In genomic region chr17:24960852-24961715, GRCm38 (mm10) we compare ENCODE assay signal across 8 mouse cellular contexts. TPM values are rescaled to one million over a fixed set of nuclear protein-coding genes. Genes with fewer than 3 reads are reported as not detected.
A peak's percentile ranks its signal among the peaks of the same experiment; 100 is the strongest.
DNase-seq lines count a peak whose midpoint lies in the region; ATAC-seq and TF ChIP-seq lines count a peak whose summit lies in the region.

No protein-coding gene starts in this region.

- no peak for TF ChIP-seq RAD21 in CH12.LX (IDR thresholded peaks at IDR 0.05; ENCODE audit: low read depth, low read length)

- no peaks in the 10 kb centered on the region for H3K9me3 ChIP-seq in erythroblast, embryonic 14.5 days (ENCODE audit: control insufficient read depth, low read length)
- no peaks in the 10 kb centered on the region for H3K9me3 ChIP-seq in CH12.LX (replicated peaks; ENCODE audit: low read length)
- H3K9me3 ChIP-seq in forebrain, embryonic 14.5 days (replicated peaks; ENCODE audit: control insufficient read depth, low read length), result no peaks in the 10 kb centered on the region
- H3K9me3 ChIP-seq in liver, embryonic 11.5 days (ENCODE audit: control insufficient read depth, low read length), result no peaks in the 10 kb centered on the region
- no peaks in the 10 kb centered on the region for H3K9me3 ChIP-seq in stomach, embryonic 16.5 days (replicated peaks; ENCODE audit: control insufficient read depth, low read length)

- peak; percentile 62 for TF ChIP-seq POLR2A in CH12.LX (IDR thresholded peaks at IDR 0.05; ENCODE audit: low read depth, low read length)

- H3K27ac ChIP-seq in CH12.LX (ENCODE audit: insufficient read depth, low read depth), result no peak overlapping the region
- H3K27ac ChIP-seq in forebrain, embryonic 14.5 days (ENCODE audit: low read depth, low read length), result 0 out of 2 replicates have a peak overlapping the region, but pooled peaks have one; percentile 5
- H3K27ac ChIP-seq in liver, embryonic 11.5 days (ENCODE audit: low read depth, low read length), result peak overlapping the region; percentile 50; the same call in 1 of the 2 replicates
- H3K27ac ChIP-seq in stomach, embryonic 16.5 days (ENCODE audit: low read length), result peak overlapping the region; percentile 29; the same call in 1 of the 2 replicates

- TF ChIP-seq EP300 in CH12.LX (IDR thresholded peaks at IDR 0.05; ENCODE audit: low read length), result no peak

- no peak for DNase-seq in CH12.LX (ENCODE audit: extremely low read depth)
- no peak for DNase-seq in forebrain, embryonic 14.5 days (ENCODE audit: low spot score)
- DNase-seq in liver, embryonic 11.5 days (ENCODE audit: low spot score), result no peak
- no peak for DNase-seq in adrenal gland, postnatal 36 days
- DNase-seq in right cerebral cortex, postnatal 14 days, result no peak

- ATAC-seq in erythroblast, adult 5-6 weeks (replicated peaks; ENCODE audit: low FRiP score, poor library complexity, severe bottlenecking), result no peak; the same call in 1 of the 2 replicates
- ATAC-seq in forebrain, embryonic 14.5 days, result no peak; the same call in 1 of the 2 replicates
- peak; percentile 34 for ATAC-seq in liver, embryonic 11.5 days (replicated peaks; ENCODE audit: low FRiP score)
- no peak for ATAC-seq in stomach, embryonic 16.5 days (ENCODE audit: insufficient read depth, low FRiP score)

- in situ Hi-C loops in CH12.LX (cut with MboI; ENCODE audit: low pct_ligation_motif_present, low pct_unique_long_range_greater_than_20kb, low sequenced_read_pairs), result no loop called here

- peaks cover 40% of the 10 kb centered on the region for H3K4me1 ChIP-seq in erythroblast, embryonic 14.5 days (ENCODE audit: control insufficient read depth)
- H3K4me1 ChIP-seq in CH12.LX (ENCODE audit: control insufficient read depth in 1 of 2, insufficient read depth in 2 of 2), result peaks cover 3 to 23% of the 10 kb centered on the region in 2 experiments
- H3K4me1 ChIP-seq in forebrain, embryonic 14.5 days (ENCODE audit: control insufficient read depth, insufficient read depth, low read length), result peaks cover 12% of the 10 kb centered on the region
- peaks cover 6% of the 10 kb centered on the region for H3K4me1 ChIP-seq in liver, embryonic 11.5 days (replicated peaks; ENCODE audit: control insufficient read depth, insufficient read depth, low read length)
- H3K4me1 ChIP-seq in stomach, embryonic 16.5 days (ENCODE audit: control insufficient read depth, insufficient read depth, low read length), result peaks cover 8% of the 10 kb centered on the region; the same call in 1 of the 2 replicates

- dilution Hi-C loops in CH12.LX (cut with MboI; ENCODE audit: extremely low pct_ligation_motif_present, extremely low pct_unique_long_range_greater_than_20kb, low sequenced_read_pairs), result no loop called here

- H3K27me3 ChIP-seq in erythroblast, embryonic 14.5 days (ENCODE audit: control insufficient read depth), result no peaks in the 10 kb centered on the region
- no peaks in the 10 kb centered on the region for H3K27me3 ChIP-seq in CH12.LX (replicated peaks)
- H3K27me3 ChIP-seq in forebrain, embryonic 14.5 days (replicated peaks; ENCODE audit: control insufficient read depth, insufficient read depth, low read length), result no peaks in the 10 kb centered on the region
- no peaks in the 10 kb centered on the region for H3K27me3 ChIP-seq in liver, embryonic 11.5 days (replicated peaks; ENCODE audit: control insufficient read depth, insufficient read depth, low read length)
- H3K27me3 ChIP-seq in stomach, embryonic 16.5 days (ENCODE audit: control insufficient read depth, insufficient read depth, low read length), result no peaks in the 10 kb centered on the region

- peak overlapping the region; percentile 69 for H3K4me3 ChIP-seq in erythroblast, embryonic 14.5 days (replicated peaks)
- H3K4me3 ChIP-seq in CH12.LX (replicated peaks in 1 of 3; ENCODE audit: low read depth in 2 of 3, low read length in 2 of 3, poor library complexity in 1 of 3), result peak overlapping the region; percentile 51 to 93 (median 56)
- peak overlapping the region; percentile 84 for H3K4me3 ChIP-seq in forebrain, embryonic 14.5 days (ENCODE audit: low read depth, low read length)
- H3K4me3 ChIP-seq in liver, embryonic 11.5 days (ENCODE audit: low read depth, low read length), result peak overlapping the region; percentile 94
- peak overlapping the region; percentile 79 for H3K4me3 ChIP-seq in stomach, embryonic 16.5 days (replicated peaks; ENCODE audit: low read length)

- 15% methylated on average over 21 of the region's 21 CpGs for WGBS in forebrain, embryonic 14.5 days
- WGBS in liver, embryonic 11.5 days, result 13% methylated on average over 21 of the region's 21 CpGs
- WGBS in stomach, embryonic 16.5 days, result 9% methylated on average over 21 of the region's 21 CpGs

- peak overlapping the region; percentile 31 for H3K4me2 ChIP-seq in CH12.LX (ENCODE audit: insufficient read depth, low read depth, poor library complexity, severe bottlenecking)
- H3K4me2 ChIP-seq in forebrain, embryonic 14.5 days (ENCODE audit: low read length), result peak overlapping the region; percentile 83
- peak overlapping the region; percentile 90 for H3K4me2 ChIP-seq in liver, embryonic 11.5 days
- peak overlapping the region; percentile 73 for H3K4me2 ChIP-seq in stomach, embryonic 16.5 days (ENCODE audit: low read depth, low read length)

- no peak for TF ChIP-seq CTCF in CH12.LX (conservative IDR thresholded peaks at IDR 0.05 in 1 of 2, IDR thresholded peaks at IDR 0.05 in 1 of 2; ENCODE audit: low read depth in 2 of 2, low read length in 2 of 2)

- peaks cover 35% of the 10 kb centered on the region for H3K79me2 ChIP-seq in CH12.LX (replicated peaks; ENCODE audit: control insufficient read depth, extremely low read depth, insufficient read depth, poor library complexity, severe bottlenecking)

- H3K36me3 ChIP-seq in erythroblast, embryonic 14.5 days (ENCODE audit: control insufficient read depth), result peaks cover 75% of the 10 kb centered on the region
- H3K36me3 ChIP-seq in CH12.LX (replicated peaks in 1 of 2; ENCODE audit: control insufficient read depth in 1 of 2, insufficient read depth in 1 of 2, low read length in 1 of 2), result peaks cover 34 to 60% of the 10 kb centered on the region in 2 experiments
- H3K36me3 ChIP-seq in forebrain, embryonic 14.5 days (ENCODE audit: control insufficient read depth, insufficient read depth, low read length), result peaks cover 54% of the 10 kb centered on the region
- H3K36me3 ChIP-seq in liver, embryonic 11.5 days (ENCODE audit: control insufficient read depth, insufficient read depth, low read length), result peaks cover 27% of the 10 kb centered on the region
- peaks cover 9% of the 10 kb centered on the region; the same call in 1 of the 2 replicates for H3K36me3 ChIP-seq in stomach, embryonic 16.5 days (ENCODE audit: control insufficient read depth, insufficient read depth, low read length)

- peak overlapping the region; percentile 36; the same call in 1 of the 2 replicates for H3K9ac ChIP-seq in CH12.LX (ENCODE audit: insufficient read depth, low read depth)
- peak overlapping the region; percentile 21 for H3K9ac ChIP-seq in forebrain, embryonic 14.5 days (ENCODE audit: low read length)
- H3K9ac ChIP-seq in liver, embryonic 11.5 days (ENCODE audit: low read depth, low read length), result peak overlapping the region; percentile 50; the same call in 1 of the 2 replicates
- H3K9ac ChIP-seq in stomach, embryonic 16.5 days (ENCODE audit: low read length), result peak overlapping the region; percentile 65

RNA-seq across cellular contexts. Expression of gene Jpt2, which starts 0.6 kb away (rescaled TPM):
- polyA plus RNA-seq in erythroblast, embryonic 14.5 days (2012), result 0.83 and 1.0 TPM in 2 replicates
- 20.8 and 28.6 TPM in 2 replicates for total RNA-seq in erythroblast, adult 5-6 weeks (2015; ENCODE audit: low replicate concordance)
- 22.9 and 40.1 TPM in 2 replicates for total RNA-seq in erythroblast, adult 5-6 weeks (2017; ENCODE audit: low replicate concordance)
- 33.5 and 48.9 TPM in 2 replicates for total RNA-seq in CH12.LX (2012; rRNA removed)
- 67.6 and 70.9 TPM in 2 replicates for total RNA-seq in CH12.LX (2014; rRNA removed)
- 60.2 and 62.9 TPM in 2 replicates for polyA plus RNA-seq in CH12.LX (2012; ENCODE audit: insufficient read length, low read depth)
- 73.4 and 81.1 TPM in 2 replicates for polyA plus RNA-seq in forebrain, embryonic 14.5 days (2014; fragmentation: Nextera tagmentation; extraction: Ambion mirVana)
- 164 and 168 TPM in 2 replicates for polyA plus RNA-seq in liver, embryonic 11.5 days (2014; fragmentation: Nextera tagmentation; extraction: Ambion mirVana)
- 158 and 170 TPM in 2 replicates for polyA plus RNA-seq in stomach, embryonic 16.5 days (2015; fragmentation: Nextera tagmentation; extraction: Ambion mirVana)
- 10 to 100 TPM; 25.1 to 26.4 TPM for total RNA-seq in adrenal gland, postnatal 36 days (2021)

RNA-seq across cellular contexts. Expression of gene Mapk8ip3, which starts 24.3 kb away (rescaled TPM):
- polyA plus RNA-seq in erythroblast, embryonic 14.5 days (2012), result 5.7 and 7.2 TPM in 2 replicates
- 42.7 and 48.3 TPM in 2 replicates for total RNA-seq in erythroblast, adult 5-6 weeks (2015; ENCODE audit: low replicate concordance)
- 109 and 222 TPM in 2 replicates for total RNA-seq in erythroblast, adult 5-6 weeks (2017; ENCODE audit: low replicate concordance)
- total RNA-seq in CH12.LX (2012; rRNA removed) (34.1 and 34.2 TPM in 2 replicates), CH12.LX (2014; rRNA removed) (14.5 and 15.8 TPM in 2 replicates)
- 41.4 and 44.0 TPM in 2 replicates for polyA plus RNA-seq in CH12.LX (2012; ENCODE audit: insufficient read length, low read depth)
- 49.9 and 76.1 TPM in 2 replicates for polyA plus RNA-seq in forebrain, embryonic 14.5 days (2014; fragmentation: Nextera tagmentation; extraction: Ambion mirVana)
- polyA plus RNA-seq in liver, embryonic 11.5 days (2014; fragmentation: Nextera tagmentation; extraction: Ambion mirVana), result 19.8 and 28.0 TPM in 2 replicates
- 32.8 and 33.4 TPM in 2 replicates for polyA plus RNA-seq in stomach, embryonic 16.5 days (2015; fragmentation: Nextera tagmentation; extraction: Ambion mirVana)
- 100 to 1,000 TPM in 1 of 2 experiments, 10 to 100 TPM in 1; 82.1 to 126 TPM for total RNA-seq in adrenal gland, postnatal 36 days (2021)

RNA-seq across cellular contexts. Expression of gene Cramp1l, which starts 54.5 kb away (rescaled TPM):
- polyA plus RNA-seq in erythroblast, embryonic 14.5 days (2012), result 1.1 and 1.5 TPM in 2 replicates
- total RNA-seq in erythroblast, adult 5-6 weeks (2015; ENCODE audit: low replicate concordance), result 16.7 and 18.0 TPM in 2 replicates
- 16.2 and 19.0 TPM in 2 replicates for total RNA-seq in erythroblast, adult 5-6 weeks (2017; ENCODE audit: low replicate concordance)
- 4.3 and 4.4 TPM in 2 replicates for total RNA-seq in CH12.LX (2012; rRNA removed)
- 2.0 and 2.1 TPM in 2 replicates for total RNA-seq in CH12.LX (2014; rRNA removed)
- polyA plus RNA-seq in CH12.LX (2012; ENCODE audit: insufficient read length, low read depth), result 6.8 and 6.9 TPM in 2 replicates
- 5.4 and 7.5 TPM in 2 replicates for polyA plus RNA-seq in forebrain, embryonic 14.5 days (2014; fragmentation: Nextera tagmentation; extraction: Ambion mirVana)
- 9.5 and 11.8 TPM in 2 replicates for polyA plus RNA-seq in liver, embryonic 11.5 days (2014; fragmentation: Nextera tagmentation; extraction: Ambion mirVana)
- 3.4 and 4.2 TPM in 2 replicates for polyA plus RNA-seq in stomach, embryonic 16.5 days (2015; fragmentation: Nextera tagmentation; extraction: Ambion mirVana)
- 10 to 100 TPM; 18.8 to 21.5 TPM for total RNA-seq in adrenal gland, postnatal 36 days (2021)

RNA-seq across cellular contexts. Expression of gene Ift140, which starts 54.8 kb away (rescaled TPM):
- 0.97 and 1.0 TPM in 2 replicates for polyA plus RNA-seq in erythroblast, embryonic 14.5 days (2012)
- total RNA-seq in erythroblast, adult 5-6 weeks (2015; ENCODE audit: low replicate concordance), result 61.9 and 62.3 TPM in 2 replicates
- 158 and 187 TPM in 2 replicates for total RNA-seq in erythroblast, adult 5-6 weeks (2017; ENCODE audit: low replicate concordance)
- total RNA-seq in CH12.LX (2012; rRNA removed) (16.6 and 24.4 TPM in 2 replicates), CH12.LX (2014; rRNA removed) (26.4 and 27.0 TPM in 2 replicates)
- polyA plus RNA-seq in CH12.LX (2012; ENCODE audit: insufficient read length, low read depth), result 33.4 and 34.8 TPM in 2 replicates
- polyA plus RNA-seq in forebrain, embryonic 14.5 days (2014; fragmentation: Nextera tagmentation; extraction: Ambion mirVana), result 16.1 and 20.4 TPM in 2 replicates
- 51.6 and 55.3 TPM in 2 replicates for polyA plus RNA-seq in liver, embryonic 11.5 days (2014; fragmentation: Nextera tagmentation; extraction: Ambion mirVana)
- polyA plus RNA-seq in stomach, embryonic 16.5 days (2015; fragmentation: Nextera tagmentation; extraction: Ambion mirVana), result 21.7 TPM in 2 replicates
- total RNA-seq in adrenal gland, postnatal 36 days (2021), result 10 to 100 TPM; 18.9 to 32.1 TPM

Comparison
In these comparisons a context has a peak if more than half of its experiments do, and no peak if none do; other contexts are left out.
1. H3K4me2 ChIP-seq: peak in every context shown above with its lines; median percentile 90 in liver, embryonic 11.5 days; 83 in forebrain, embryonic 14.5 days; 73 in stomach, embryonic 16.5 days; 31 in CH12.LX.
2. RNA of gene Jpt2, which starts 0.6 kb away (polyA plus RNA-seq): 164 to 168 TPM in liver, embryonic 11.5 days, 158 to 170 TPM in stomach, embryonic 16.5 days, 73.4 to 81.1 TPM in forebrain, embryonic 14.5 days and 60.2 to 62.9 TPM in CH12.LX; 0.83 to 1.0 TPM in erythroblast, embryonic 14.5 days; every median in the first group is over 10 times any median in the second.
3. Peak in every context shown above with its lines, with median percentiles within 50 percentile points of each other: H3K4me3 ChIP-seq and H3K9ac ChIP-seq.